Comparison of ENCODE assay signal across 9 mouse cellular contexts in genomic region chr16:44542029-44542690, GRCm38 (mm10). TPM values are rescaled to one million over a fixed set of nuclear protein-coding genes. Genes with fewer than 3 reads are reported as not detected.
DNase-seq lines count a peak whose midpoint lies in the region; ATAC-seq lines count a peak whose summit lies in the region.
"Had no signal": no experiment of that assay in that cellular context is flagged by ENCODE, and none has a peak within 500 bp of the region (broad histone marks: within the 10 kb centered on the region; RNA-seq: fewer than 3 reads in every experiment).

No protein-coding gene starts in this region.

- no peaks in the 10 kb centered on the region for H3K27me3 ChIP-seq in kidney, embryonic 16.5 days (ENCODE audit: insufficient read depth, low read length)
- no peaks in the 10 kb centered on the region for H3K27me3 ChIP-seq in forebrain, embryonic 13.5 days
- H3K27me3 ChIP-seq in liver, embryonic 12.5 days (replicated peaks): no peaks in the 10 kb centered on the region
- H3K27me3 ChIP-seq: liver, embryonic 13.5 days had no signal

- H3K4me1 ChIP-seq in kidney, embryonic 16.5 days (ENCODE audit: insufficient read depth, low read length): peaks cover 72% of the 10 kb centered on the region
- peaks cover 96% of the 10 kb centered on the region for H3K4me1 ChIP-seq in forebrain, embryonic 13.5 days
- H3K4me1 ChIP-seq in liver, embryonic 12.5 days: no peaks in the 10 kb centered on the region
- H3K4me1 ChIP-seq: liver, embryonic 13.5 days had no signal

- no peak overlapping the region; the same call in 1 of the 2 replicates for H3K9ac ChIP-seq in kidney, embryonic 16.5 days (replicated peaks; ENCODE audit: low read length)
- peak overlapping the region; percentile 21; the same call in 1 of the 2 replicates for H3K9ac ChIP-seq in forebrain, embryonic 13.5 days
- no peak overlapping the region for H3K9ac ChIP-seq in liver, embryonic 12.5 days
- H3K9ac ChIP-seq: liver, embryonic 13.5 days had no signal

- WGBS in kidney, embryonic 16.5 days: 46% methylated on average over 3 of the region's 3 CpGs
- 50% methylated on average over 3 of the region's 3 CpGs for WGBS in forebrain, embryonic 13.5 days
- WGBS in liver, embryonic 12.5 days (ENCODE audit: insufficient replicate concordance): 59% methylated on average over 3 of the region's 3 CpGs

- DNase-seq in kidney, postnatal 36 days: no peak
- DNase-seq in adrenal gland, postnatal 36 days: peak; percentile 61 to 70
- DNase-seq in lung, postnatal 36 days: peak; percentile 26
- no peak for DNase-seq in thymus, adult 18-20 months
- DNase-seq in T-cell, adult 2 months (ENCODE audit: low spot score): no peak
- DNase-seq: liver, embryonic 13.5 days had no signal

- H3K4me3 ChIP-seq in kidney, embryonic 16.5 days (ENCODE audit: low read length): no peak overlapping the region
- no peak overlapping the region for H3K4me3 ChIP-seq in forebrain, embryonic 13.5 days
- H3K4me3 ChIP-seq in liver, embryonic 12.5 days: no peak overlapping the region
- H3K4me3 ChIP-seq: liver, embryonic 13.5 days had no signal

- peak; percentile 59 for ATAC-seq in kidney, embryonic 16.5 days (ENCODE audit: low FRiP score, low TSS enrichment)
- ATAC-seq in forebrain, embryonic 13.5 days: no peak
- ATAC-seq in liver, embryonic 12.5 days: no peak

- H3K27ac ChIP-seq in kidney, embryonic 16.5 days (ENCODE audit: low read length): peak overlapping the region; percentile 73
- peak overlapping the region; percentile 55; the same call in 1 of the 2 replicates for H3K27ac ChIP-seq in forebrain, embryonic 13.5 days
- H3K27ac ChIP-seq in liver, embryonic 12.5 days: no peak overlapping the region
- H3K27ac ChIP-seq: liver, embryonic 13.5 days had no signal

- H3K9me3 ChIP-seq in kidney, embryonic 16.5 days (ENCODE audit: low read length): no peaks in the 10 kb centered on the region
- no peaks in the 10 kb centered on the region for H3K9me3 ChIP-seq in forebrain, embryonic 13.5 days (replicated peaks)
- H3K9me3 ChIP-seq in liver, embryonic 12.5 days (replicated peaks): no peaks in the 10 kb centered on the region
- H3K9me3 ChIP-seq: liver, embryonic 13.5 days had no signal

- H3K36me3 ChIP-seq in kidney, embryonic 16.5 days (ENCODE audit: insufficient read depth, low read length): no peaks in the 10 kb centered on the region
- 0 out of 2 replicates have a peak, but pooled peaks cover under 1% of the 10 kb centered on the region for H3K36me3 ChIP-seq in forebrain, embryonic 13.5 days (ENCODE audit: poor library complexity, severe bottlenecking)
- no peaks in the 10 kb centered on the region for H3K36me3 ChIP-seq in liver, embryonic 12.5 days
- H3K36me3 ChIP-seq: liver, embryonic 13.5 days had no signal

- H3K4me2 ChIP-seq in kidney, embryonic 16.5 days (replicated peaks; ENCODE audit: low read depth, low read length): no peak overlapping the region; the same call in 1 of the 2 replicates
- peak overlapping the region; percentile 9 for H3K4me2 ChIP-seq in forebrain, embryonic 13.5 days
- H3K4me2 ChIP-seq in liver, embryonic 12.5 days: no peak overlapping the region
- H3K4me2 ChIP-seq: liver, embryonic 13.5 days had no signal

RNA-seq across cellular contexts. Expression of gene Boc, which starts 16.5 kb away (rescaled TPM):
- polyA plus RNA-seq in kidney, embryonic 16.5 days (2015; fragmentation: Nextera tagmentation; extraction: Ambion mirVana): 23.2 and 24.0 TPM in 2 replicates
- 10 to 100 TPM; 42.4 to 82.2 TPM for total RNA-seq in adrenal gland, postnatal 36 days (2021)
- polyA plus RNA-seq in forebrain, embryonic 13.5 days (2015; fragmentation: Nextera tagmentation; extraction: Ambion mirVana): 20.6 and 21.2 TPM in 2 replicates
- polyA plus RNA-seq in liver, embryonic 12.5 days (2016; fragmentation: Nextera tagmentation; extraction: Ambion mirVana): 1.1 and 1.7 TPM in 2 replicates

Comparison
In these comparisons a context has a peak if more than half of its experiments do, and no peak if none do; other contexts are left out.
1. DNase-seq: peak in adrenal gland, postnatal 36 days (2 of 2) and lung, postnatal 36 days (single experiment); none in kidney, postnatal 36 days (0 of 2), thymus, adult 18-20 months (0 of 2) and T-cell, adult 2 months (single experiment).